Mouse (Mus musculus) c-Kit-positive CD71-positive TER-119-negative erythroid progenitor cells, embryonic 14.5 days (primary cell): ENCODE data around the gene C5ar2.
"Not testable (repeated sequence)": the region's sequence is repeated elsewhere in the genome, so short reads cannot be mapped to it uniquely, and the experiment has no call there.

ENCODE experiments used
- DNase-seq: peaks from one replicate; pipeline ENCODE4 v3.0.0-alpha.2; 2013; ENCODE audit warnings: low read depth

The C5ar2 gene

DNA sequence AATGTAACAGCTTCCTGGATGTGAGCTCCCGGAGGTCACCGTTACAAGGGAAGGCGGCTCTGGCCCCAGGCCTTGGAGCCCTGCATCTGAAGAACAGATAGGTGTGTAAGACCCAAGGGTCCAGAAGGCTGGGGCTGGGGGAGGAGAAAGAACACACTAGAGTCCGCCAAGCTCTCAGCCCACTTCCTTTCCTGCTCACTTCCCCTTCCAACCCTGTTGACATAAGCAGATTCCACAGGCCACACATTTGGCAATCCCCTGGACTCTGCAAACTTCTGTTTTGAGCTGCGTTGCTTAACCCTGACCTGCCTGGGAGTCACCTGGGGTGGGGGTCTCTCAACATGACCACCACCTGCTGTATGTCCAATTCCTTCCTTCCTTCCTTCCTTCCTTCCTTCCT, at the start of gene C5ar2:
Gene C5ar2 (minus strand): TSS at position 88 of the 400 bp plus-strand sequence.
- DNase-seq: no peak

DNA sequence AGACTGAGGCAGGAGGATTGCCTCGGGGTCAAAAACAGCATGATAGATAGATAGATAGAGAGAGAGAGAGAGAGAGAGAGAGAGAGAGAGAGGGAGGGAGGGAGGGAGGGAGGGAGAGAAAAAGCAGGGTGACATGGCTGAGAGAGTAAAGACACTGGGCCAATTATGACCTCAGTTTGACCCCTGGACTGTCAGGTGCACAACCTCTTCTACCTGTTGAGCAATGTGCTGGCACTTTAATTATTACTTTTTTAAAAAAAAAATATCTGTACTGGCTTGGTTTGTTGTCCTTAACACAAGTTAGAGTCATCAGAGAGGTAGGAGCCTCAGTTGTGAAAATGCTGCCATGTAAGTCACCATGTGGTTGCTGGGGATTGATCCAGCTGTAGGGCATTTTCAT, 43.8 kb upstream of the C5ar2 start:
- DNase-seq: no peak

DNA sequence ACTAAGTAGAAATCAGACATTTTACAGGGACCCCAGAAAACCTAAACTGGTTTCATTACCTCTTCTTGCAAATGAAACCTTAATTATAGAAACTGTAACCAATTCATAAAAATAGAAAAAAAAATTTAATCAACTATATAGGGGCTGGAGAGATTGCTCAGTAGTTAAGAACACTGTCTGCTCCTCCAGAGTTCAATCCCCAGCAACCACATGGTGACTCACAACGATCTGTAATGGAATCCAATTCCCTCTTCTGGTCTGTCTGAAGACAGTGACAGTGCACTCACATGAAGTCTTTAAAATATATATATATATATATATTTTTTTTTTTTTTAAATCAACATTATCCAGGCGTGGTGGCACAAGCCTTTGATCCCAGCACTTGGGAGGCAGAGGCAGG, 43.1 kb upstream of the C5ar2 start:
- no peak for DNase-seq

DNA sequence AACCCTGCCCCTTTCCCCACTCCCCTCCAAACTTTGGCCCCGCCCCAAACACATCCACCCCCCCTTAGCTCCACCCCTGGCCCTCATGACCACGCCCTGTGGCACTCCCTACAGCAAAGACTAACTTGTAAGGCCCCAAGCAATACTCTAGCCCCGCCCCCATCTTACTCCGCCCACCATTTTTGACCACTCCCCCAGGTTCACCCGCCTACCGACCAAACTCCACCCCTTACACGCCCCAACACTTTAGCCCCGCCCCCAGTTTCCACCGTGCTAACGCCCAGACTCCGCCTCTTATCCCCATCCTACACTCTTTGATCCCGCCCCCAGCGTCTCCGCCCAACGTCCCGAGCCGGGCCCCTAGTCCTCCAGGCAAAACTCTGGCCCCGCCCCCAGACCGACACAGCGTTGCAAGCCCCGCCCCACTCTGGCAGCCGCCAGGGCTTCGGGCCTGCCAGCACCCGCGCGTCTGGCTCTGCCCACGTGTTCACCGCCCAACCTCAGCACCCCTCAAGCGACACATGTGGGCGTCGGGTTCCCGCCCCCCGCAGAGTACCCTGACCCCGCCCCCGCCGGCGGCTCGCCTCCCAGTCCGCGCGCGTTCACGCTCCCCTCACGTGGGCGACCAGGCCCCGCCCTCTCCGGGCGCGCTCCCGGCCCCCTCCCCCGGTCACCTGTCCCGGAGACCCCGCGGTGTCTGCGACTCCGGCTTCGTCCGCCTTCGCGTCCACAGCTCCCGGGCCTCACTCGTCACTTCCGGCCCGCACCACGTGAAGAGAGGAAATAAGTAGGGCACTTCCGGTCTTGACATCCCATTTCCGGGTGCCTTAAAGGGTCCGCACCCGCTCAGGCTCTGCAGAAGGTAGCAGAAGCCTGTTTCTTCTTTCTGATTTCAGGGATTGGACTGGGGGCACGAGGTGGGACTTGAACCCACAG, 42.3 kb upstream of the C5ar2 start, which contains the start of gene Ccdc9:
Gene Ccdc9 (minus strand): TSS at position 770 of the 936 bp plus-strand sequence.
- DNase-seq: peak; percentile 99

DNA sequence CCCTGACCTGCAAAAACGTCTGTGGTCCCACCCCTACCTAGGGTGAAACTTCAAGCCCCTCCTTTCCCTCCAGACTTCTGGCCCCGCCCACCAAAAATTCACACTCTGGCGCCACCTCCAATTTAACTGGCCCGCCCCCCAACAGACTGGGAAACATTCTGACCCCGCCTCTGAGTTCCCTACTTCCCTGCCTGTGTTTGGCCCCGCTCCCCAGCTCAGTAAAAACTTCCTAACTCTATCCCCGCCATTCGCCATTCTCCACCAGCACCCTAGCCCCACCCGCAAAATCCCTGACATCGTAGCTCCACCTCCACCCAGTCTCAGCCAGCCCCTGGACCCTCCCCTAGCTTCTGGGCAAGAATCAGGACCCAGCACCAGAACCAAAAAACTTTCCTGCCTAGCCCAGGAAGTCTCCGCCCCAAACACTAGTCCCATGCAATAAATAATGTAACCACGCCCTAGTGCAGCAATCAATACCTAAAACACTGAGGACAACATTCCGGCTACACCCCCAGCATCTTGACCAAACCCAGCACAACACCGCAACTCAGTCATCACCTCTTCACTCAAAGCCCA, 41.6 kb upstream of the C5ar2 start:
- DNase-seq: no peak

DNA sequence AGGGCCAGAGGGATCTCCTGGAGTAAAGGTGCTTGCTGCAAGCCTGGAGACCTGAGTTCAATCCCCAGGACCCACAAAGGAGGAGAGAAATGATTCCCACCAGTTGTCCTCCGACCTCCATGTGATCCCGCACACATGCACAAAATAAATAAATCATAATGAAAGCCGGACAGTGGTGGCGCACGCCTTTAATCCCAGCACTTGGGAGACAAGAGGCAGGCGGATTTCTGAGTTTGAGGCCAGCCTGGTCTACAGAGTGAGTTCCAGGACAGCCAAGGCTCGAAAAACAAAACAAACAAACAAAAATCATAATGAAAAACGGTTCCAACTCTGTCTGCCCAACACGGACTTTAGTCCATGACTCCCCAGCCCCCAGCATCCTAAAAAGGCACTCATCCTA, 41.0 kb upstream of the C5ar2 start:
- no peak for DNase-seq

DNA sequence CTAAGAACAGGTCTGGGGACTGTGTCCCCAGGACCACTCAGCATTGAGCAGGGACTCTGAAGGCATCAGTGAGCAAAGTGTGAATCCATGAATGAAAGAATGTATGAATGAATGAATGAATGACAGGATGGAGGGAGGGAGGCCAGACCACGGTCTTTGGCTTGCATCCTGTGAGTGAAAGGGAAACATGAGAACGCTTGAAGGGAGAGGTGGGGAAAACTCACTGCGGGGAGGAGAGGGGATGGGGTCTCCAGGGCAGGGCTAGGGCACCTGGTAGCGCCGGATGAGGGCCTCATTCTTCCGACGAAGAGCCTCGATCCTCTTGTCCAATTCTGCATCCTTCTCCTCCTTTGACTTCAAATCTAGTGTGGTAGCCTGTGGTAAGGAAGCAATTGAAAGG, 40.0 kb upstream of the C5ar2 start:
- no peak for DNase-seq

DNA sequence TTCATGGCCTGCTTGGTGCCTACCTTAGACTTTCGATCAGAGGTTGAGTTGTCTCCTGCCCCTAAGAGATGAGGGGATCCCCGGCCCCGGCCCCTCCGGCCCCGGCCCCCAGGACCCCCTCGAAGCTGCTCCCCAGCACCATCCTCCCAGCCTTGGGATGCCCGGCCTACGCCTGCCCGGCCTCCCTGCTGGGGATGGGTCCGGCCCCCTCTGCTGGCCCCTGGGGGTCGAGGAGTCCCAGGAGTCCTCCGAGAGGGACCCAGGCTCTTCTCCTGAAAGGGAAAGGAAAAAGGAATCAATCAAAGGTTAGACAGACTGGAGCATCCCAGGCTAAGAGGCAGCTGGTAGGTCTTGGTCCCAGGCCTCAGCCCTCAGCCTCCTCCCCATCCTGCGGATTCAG, 38.4 kb upstream of the C5ar2 start:
- no peak for DNase-seq

DNA sequence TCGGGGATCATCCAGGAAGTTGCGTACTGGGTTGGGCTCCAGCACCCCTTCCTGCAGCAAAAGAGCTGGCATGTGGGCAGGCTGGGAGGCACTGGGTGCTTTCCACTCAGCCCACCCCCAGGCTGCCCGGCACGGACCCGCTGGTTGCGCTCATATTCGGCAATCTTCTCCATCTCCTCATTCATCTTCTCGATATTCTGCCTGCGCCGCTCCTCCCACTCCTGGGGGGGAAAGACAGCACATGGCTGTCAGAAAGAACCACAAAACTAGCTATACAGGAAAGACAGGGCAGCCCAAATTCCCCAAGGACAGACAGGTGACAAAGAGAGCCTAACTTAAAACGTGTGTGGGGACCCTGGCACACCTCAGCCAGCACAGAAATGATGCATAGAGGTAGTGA, 36.8 kb upstream of the C5ar2 start:
- DNase-seq: no peak

DNA sequence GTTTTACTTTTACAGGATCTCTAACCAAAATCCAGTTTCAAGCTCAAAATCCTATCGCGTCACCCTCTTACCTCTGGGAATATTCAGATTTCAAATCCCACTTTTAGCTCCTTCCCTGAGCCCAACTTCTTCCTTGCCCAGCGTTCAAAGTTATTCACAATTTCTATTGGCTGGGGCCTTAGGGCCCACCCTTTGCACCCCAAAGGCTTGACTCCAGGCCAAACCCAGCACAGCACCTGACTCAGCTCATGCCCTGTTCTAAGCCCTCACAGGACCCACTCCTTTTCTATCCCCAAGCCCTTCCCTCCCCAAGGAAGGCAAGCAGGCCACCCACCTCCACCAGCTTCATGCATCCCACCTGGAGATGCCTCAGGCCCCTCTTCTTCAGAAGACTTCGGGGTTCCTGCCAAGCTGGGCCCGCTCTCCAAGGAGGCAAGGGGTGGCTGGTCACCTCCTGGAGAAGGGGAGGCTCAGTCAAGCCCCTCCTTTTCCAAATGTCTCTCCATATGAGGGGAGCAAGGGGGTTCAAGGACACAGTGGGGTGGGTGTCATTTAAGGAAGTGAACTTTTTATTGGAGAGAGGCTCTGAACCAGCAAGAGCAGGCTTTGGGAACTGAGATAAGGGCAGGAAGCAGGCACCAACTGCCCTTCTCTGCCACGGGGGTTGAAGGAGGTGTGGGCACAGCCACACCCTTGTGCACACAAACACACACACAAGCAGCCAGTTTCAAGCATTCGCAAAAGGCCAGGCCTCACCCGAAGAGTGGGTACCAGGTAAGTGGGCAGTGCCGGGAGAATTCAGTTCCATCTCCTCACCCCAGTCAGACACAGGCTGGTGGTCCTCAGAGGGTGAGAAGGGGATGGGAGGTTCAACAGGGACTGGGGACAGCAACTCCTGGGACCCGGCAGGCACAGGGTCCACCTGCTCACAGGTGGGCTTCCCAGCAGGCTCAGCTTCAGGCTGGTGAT, 31.3 kb upstream of the C5ar2 start:
- DNase-seq: no peak

DNA sequence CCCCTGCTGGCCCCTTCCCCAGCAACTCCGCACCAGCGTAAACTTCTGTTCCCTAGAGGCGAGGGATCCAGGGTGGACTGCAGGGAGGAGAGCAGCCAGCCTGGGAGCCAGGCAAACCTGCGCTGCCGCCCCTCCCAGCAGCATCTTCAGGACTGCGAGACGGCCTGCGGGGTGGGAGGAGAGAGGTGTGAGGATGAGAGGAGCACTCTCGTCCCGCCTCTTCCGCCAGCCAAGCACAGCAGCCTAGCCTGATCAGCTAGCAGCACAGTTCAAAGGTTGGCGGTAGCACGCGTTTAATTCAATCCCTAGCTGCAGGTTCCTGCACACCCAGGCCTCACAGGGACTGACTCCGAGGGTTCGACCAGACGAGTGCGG, 29.8 kb upstream of the C5ar2 start:
- DNase-seq: peak; percentile 71

DNA sequence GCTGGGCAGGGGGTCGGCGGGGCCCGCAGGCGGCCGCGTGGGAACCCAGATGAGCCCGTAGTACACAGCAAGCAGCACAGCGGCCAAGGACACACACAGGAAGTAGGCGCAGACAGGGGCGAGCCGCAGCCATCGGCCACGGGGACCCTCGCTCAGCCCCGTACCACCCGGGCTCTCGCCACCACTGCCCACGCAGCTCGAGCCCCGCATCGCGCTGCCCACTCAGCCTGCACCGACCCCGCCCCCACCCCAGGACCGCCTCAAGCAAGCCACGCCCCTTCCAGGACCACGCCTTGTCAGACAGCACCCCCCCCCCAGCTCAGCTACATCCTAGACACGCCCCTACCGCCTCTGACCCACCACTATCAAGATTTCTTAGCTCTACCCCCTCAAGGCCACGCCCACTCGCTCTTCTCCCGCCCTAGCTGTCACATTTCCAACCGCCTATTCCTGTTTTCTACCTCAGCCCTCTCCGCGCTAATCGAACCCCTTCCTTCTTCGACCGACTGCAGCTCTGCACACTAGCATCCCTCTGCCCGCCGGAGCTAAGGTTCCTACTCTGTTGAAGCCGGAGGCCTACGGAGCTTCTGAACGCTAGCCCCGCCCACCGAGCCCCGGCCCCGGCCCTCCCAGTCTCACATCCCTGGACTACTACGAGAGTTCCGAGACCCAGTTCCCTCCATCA, 29.3 kb upstream of the C5ar2 start, which contains the start of gene Inafm1:
Gene Inafm1 (minus strand): TSS at position 537 of the 685 bp plus-strand sequence.
- peak; percentile 92 for DNase-seq

DNA sequence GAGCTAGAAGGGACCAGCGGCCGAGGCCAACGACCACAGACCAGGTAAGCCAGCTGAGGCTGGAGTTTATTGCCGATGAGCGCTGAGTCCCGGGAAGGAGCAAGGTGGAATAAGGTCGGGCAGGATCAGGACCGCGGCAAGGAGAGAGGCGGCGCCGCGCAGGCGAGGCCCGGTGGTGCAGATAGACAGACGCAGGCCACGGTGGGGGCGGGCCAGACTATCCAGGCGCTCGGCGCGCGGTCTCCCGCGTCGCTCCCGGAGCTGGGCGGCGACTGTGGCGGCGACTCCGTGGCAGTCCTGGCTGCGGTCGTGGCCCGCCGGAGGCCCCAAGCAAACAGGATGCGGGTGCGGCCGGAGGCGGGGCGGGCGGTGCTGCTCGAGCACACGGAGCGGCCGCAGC, 28.7 kb upstream of the C5ar2 start:
- peak; percentile 70 for DNase-seq

DNA sequence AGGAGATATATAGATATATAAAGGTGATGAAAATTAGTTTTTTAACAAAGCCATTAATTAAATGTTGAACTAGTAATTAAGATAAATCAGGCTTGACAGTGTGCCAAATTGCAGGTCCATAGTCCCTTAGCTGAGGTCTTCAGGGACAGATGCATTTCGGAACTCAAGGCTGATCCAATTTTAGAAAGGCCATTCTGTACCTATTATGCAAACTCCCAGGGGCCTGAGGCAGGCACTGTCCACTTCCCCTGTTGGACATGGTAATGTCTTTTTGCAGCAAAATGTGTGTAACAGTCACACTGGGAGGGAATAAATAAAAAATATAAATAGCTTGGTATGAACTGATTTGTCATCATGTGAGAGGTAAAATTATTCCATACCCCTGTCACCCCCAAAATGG, 27.2 kb upstream of the C5ar2 start:
- no peak for DNase-seq

DNA sequence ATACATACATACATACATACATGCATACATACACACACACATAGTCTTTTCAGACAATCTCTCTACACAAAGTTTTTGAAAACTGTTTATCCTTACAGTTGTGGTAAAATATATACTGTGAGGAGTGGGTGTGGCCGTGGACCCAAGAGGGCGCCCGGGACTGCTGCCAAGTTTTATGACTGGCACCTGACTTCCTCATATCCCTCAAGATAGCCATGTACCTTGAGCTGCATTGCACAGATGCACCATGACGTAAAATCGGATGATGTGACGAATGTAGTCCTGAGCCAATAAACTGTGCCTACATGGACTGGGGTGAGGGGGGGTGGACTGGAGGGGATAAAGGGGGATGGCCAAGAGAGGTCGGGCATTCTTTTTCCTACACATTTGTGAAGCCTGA, 22.6 kb upstream of the C5ar2 start:
- not testable (repeated sequence) for DNase-seq

DNA sequence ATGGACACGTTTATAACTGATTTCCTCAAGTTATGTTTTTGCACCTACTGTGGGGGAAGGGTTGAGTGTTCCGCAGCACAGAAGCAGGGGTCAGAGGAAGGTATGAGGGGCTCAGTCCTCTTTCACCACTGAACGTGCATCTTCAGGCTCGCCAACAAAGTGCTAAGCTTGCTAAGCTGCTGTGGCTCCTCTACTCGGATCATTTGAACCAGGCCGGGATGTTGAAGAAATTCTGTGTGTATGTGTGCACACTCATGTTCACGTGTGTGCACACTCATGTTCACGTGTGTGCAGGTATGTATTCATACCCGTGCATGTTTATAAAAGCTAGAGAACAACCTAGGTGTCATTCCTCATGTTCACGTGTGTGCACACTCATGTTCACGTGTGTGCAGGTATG, 21.9 kb upstream of the C5ar2 start:
- DNase-seq: no peak

DNA sequence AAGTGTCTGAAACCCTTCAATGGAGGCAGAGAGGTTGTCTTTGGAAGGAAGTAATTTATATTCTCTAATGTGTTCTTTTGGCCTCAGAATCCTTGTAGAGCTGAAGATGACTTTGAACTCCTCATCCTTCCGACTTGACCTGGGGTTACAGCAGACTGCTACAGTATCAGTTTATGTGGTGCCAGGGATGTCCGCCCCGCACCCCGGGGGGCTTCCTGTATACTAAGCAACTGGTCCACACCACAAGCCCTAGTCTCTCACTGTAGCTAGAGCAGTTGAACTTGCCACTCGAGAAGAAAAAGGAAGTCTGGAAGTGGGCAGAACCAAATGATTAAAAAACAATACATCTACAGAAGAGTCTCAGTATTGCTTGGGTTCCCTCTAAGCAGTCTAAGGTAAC, 19.9 kb upstream of the C5ar2 start:
- no peak for DNase-seq

DNA sequence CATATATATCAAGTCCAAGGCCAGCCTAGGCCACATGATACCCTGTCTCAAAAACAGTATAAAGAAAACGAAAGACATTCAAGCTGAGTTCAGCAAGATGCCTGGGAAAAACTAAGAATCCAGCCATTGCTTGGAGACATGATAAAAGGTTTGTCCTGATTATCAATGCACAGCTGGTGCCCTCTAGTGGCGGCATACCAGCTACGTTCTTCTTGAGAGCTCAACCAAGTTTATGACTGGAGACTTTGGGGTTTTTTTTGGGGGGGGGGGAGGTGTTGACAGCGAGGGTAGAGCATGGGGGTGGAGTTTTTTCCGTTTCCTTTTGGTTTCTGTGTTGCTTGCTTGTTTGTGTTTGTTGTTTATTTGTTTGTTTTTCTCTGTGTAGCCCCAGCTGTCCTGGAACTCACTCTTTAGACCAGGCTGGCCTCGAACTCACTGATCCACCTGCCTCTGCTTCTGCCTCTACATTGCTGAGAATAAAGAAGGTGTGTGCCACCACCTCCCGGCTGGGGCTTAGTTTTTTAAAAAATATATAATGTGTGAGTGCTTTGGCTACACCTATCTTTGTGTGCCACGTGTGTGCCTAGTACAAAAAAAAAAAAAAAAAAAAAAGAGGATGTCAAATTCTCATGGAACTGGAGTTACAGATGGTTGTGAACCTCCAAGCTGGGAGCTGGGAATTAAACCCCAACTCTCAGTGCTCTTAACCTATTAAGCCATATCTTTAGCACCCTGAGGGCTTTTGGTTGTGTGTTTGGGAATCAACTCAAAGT, 19.2 kb upstream of the C5ar2 start:
- peak; percentile 83 for DNase-seq

DNA sequence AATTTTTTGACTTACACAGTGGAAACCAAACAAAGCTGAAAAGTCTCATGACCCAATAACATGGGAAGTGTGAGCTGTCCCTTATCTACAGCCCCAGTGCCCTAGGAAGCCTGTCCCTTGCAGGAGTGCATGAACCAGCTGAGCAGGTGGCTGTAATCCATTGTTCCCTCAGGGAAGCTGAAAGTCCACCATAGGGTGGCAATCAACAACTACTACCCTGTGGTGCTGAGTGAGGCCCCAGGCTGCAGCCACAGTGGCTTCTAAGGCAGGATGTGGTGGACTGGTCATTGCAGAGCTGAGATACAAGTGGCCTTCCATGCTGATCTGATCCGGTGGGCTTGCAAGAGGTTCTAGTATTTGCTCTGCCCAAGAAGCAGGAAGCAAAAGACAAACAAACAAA, 17.1 kb upstream of the C5ar2 start:
- DNase-seq: no peak

DNA sequence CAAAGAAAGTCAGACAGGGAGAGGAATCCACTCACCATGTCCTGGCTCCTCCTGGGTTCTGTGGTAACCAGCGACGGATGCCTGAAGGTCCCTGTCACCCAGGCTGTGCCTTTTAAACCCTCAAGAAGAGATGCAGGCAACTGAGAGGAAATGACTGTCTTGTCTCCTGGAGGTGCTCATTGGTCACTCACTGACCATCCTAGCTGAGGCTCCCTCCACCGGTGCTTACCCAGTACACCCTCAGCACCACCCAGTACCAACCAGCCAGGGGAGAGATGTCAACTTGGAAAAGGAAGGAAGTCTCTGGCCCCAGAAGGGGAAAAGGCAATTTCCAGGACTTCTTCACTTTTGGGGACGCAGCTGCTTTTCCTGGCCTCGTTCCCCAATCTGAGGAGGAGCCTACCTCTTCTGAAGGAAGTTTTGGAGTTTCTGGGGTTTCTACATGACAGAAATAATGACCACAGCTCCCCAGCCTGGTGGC, 15.2 kb upstream of the C5ar2 start, which contains the start of gene C5ar1:
Gene C5ar1 (minus strand): TSS at position 431 of the 481 bp plus-strand sequence.
- DNase-seq: no peak

DNA sequence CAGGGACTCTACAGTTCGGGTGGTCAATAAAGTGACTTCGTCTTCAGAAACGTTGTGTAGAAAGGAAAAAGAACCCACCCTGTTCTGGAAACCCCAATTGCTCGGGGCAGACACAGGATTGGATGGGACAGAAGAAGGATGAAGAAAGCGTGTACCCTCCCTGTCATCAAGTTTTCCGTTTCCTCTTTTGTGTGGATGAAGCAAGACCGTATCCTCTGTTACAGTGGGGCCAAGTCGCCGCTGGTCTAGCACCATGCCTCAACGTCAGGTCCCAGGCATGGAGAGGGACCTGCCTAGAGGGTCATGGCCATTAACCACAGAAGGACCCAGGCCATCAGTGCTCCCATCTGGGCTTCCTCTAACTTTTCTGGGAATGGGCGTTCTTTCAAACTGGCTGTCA, 13.9 kb upstream of the C5ar2 start:
- DNase-seq: no peak
